Mouse (Mus musculus) heart, embryonic 13.5 days (tissue): ENCODE results near the gene Gm11042. TPM values are rescaled to one million over a fixed set of nuclear protein-coding genes. Genes with fewer than 3 reads are reported as not detected.

ENCODE experiments used
- ATAC-seq: fragments of 200-750 bp; cut with Nextera tagmentation; 2 replicates; pipeline ENCODE4 v1.8.0; 2017; ENCODE audit warnings: moderate TSS enrichment; ENCODE audit not compliant: insufficient number of reproducible peaks, low FRiP score, low TSS enrichment; ENCODE audit errors: extremely low read depth
- H3K27ac ChIP-seq: fragments of 300-500 bp; sonication (generic); replicated peaks from 2 replicates; pipeline ENCODE4 v1.5.1; 2015; ENCODE audit warnings: moderate library complexity, mild to moderate bottlenecking, inconsistent platforms
- H3K27me3 ChIP-seq: fragments of 300-500 bp; sonication (generic); replicated peaks from 2 replicates; pipeline ENCODE4 v1.6.1; 2015; ENCODE audit warnings: mild to moderate bottlenecking, inconsistent platforms
- H3K36me3 ChIP-seq: fragments of 300-500 bp; sonication (generic); 2 replicates; pipeline ENCODE4 v1.6.1; 2015; ENCODE audit warnings: mild to moderate bottlenecking, inconsistent platforms
- H3K4me1 ChIP-seq: fragments of 300-500 bp; sonication (generic); 2 replicates; pipeline ENCODE4 v1.6.1; 2015; ENCODE audit warnings: inconsistent platforms
- H3K4me2 ChIP-seq: fragments of 300-500 bp; sonication (generic); 2 replicates; pipeline ENCODE4 v1.6.1; 2015; ENCODE audit warnings: inconsistent platforms, mild to moderate bottlenecking, moderate library complexity
- H3K4me3 ChIP-seq: fragments of 300-500 bp; sonication (generic); 2 replicates; pipeline ENCODE4 v1.5.1; 2015; ENCODE audit warnings: moderate library complexity, mild to moderate bottlenecking, inconsistent platforms
- H3K9ac ChIP-seq: fragments of 300-500 bp; sonication (generic); 2 replicates; pipeline ENCODE4 v1.6.1; 2015; ENCODE audit warnings: inconsistent platforms, mild to moderate bottlenecking, moderate library complexity
- H3K9me3 ChIP-seq: fragments of 300-500 bp; sonication (generic); 2 replicates; pipeline ENCODE4 v1.6.1; 2016; ENCODE audit warnings: inconsistent platforms
- WGBS: fragments of 180-500 bp; shearing (Covaris S2); methylation state at CpG from one replicate; pipeline ENCODE4 v1.1.7; 2015; ENCODE audit warnings: mixed read lengths; 5-methylcytosine and 5-hydroxymethylcytosine counted together
- polyA plus RNA-seq: library from polyadenylated mRNA; unstranded; fragments of >200 nt; fragmentation: Nextera tagmentation; extraction: Ambion mirVana; gene quantifications from 2 replicates; pipeline ENCODE4 v1.2.1, GENCODE M21; 2015

Gene Gm11042
- polyA plus RNA-seq, 1 experiment from 2014 or later = not detected

GRCm38 (mm10) chr12:74321981-74322380 is 5.8 kb upstream of the Gm11042 start:
- no peak for ATAC-seq
- no peak overlapping the region for H3K4me3 ChIP-seq
- no peaks in the 10 kb centered on the region for H3K4me1 ChIP-seq
- no peak overlapping the region for H3K4me2 ChIP-seq
- WGBS = 65% methylated on average over 5 of the region's 5 CpGs
- 0 out of 2 replicates have a peak, but pooled peaks cover 3% of the 10 kb centered on the region for H3K27me3 ChIP-seq
- no peak overlapping the region for H3K9ac ChIP-seq
- H3K9me3 ChIP-seq = no peaks in the 10 kb centered on the region
- H3K27ac ChIP-seq = no peak overlapping the region
- no peaks in the 10 kb centered on the region for H3K36me3 ChIP-seq

- ATAC-seq = no peak
- no peak overlapping the region for H3K9ac ChIP-seq
- no peak overlapping the region for H3K27ac ChIP-seq
- no peaks in the 10 kb centered on the region for H3K4me1 ChIP-seq
- H3K9me3 ChIP-seq = no peaks in the 10 kb centered on the region
- WGBS = 17% methylated on average over 10 of the region's 10 CpGs
- H3K27me3 ChIP-seq = 0 out of 2 replicates have a peak, but pooled peaks cover 3% of the 10 kb centered on the region
- peak overlapping the region; percentile 37; the same call in 1 of the 2 replicates for H3K4me2 ChIP-seq
- H3K4me3 ChIP-seq = no peak overlapping the region
- no peaks in the 10 kb centered on the region for H3K36me3 ChIP-seq
These were observed 4.1 kb upstream of the Gm11042 start for GRCm38 (mm10) chr12:74320318-74320717.

- no peak for ATAC-seq
- WGBS = 12% methylated on average over 15 of the region's 15 CpGs
- Histone ChIP-seq H3K9me3 (no peaks in the 10 kb centered on the region), H3K4me1 (no peaks in the 10 kb centered on the region), H3K9ac (peak overlapping the region; percentile 84), H3K4me3 (peak overlapping the region; percentile 66), H3K27me3 (0 out of 2 replicates have a peak, but pooled peaks cover 3% of the 10 kb centered on the region), H3K27ac (peak overlapping the region; percentile 58; the same call in 1 of the 2 replicates), H3K4me2 (peak overlapping the region; percentile 72), H3K36me3 (no peaks in the 10 kb centered on the region)
These were observed 980 bp upstream of the Gm11042 start for GRCm38 (mm10) chr12:74316989-74317759.

- no peak overlapping the region for H3K9ac ChIP-seq
- H3K4me2 ChIP-seq = no peak overlapping the region
- 58% methylated on average over 1 of the region's 2 CpGs for WGBS
- H3K27me3 ChIP-seq = 0 out of 2 replicates have a peak, but pooled peaks cover 3% of the 10 kb centered on the region
- H3K27ac ChIP-seq = no peak overlapping the region
- no peaks in the 10 kb centered on the region for H3K9me3 ChIP-seq
- H3K4me3 ChIP-seq = no peak overlapping the region
- no peaks in the 10 kb centered on the region for H3K36me3 ChIP-seq
- no peaks in the 10 kb centered on the region for H3K4me1 ChIP-seq
- no peak for ATAC-seq
These were observed 973 bp downstream of the Gm11042 start for GRCm38 (mm10) chr12:74315221-74315620.

- Histone ChIP-seq H3K4me3 (no peak overlapping the region), H3K9ac (no peak overlapping the region), H3K4me2 (no peak overlapping the region), H3K4me1 (no peaks in the 10 kb centered on the region), H3K27me3 (no peaks in the 10 kb centered on the region), H3K27ac (no peak overlapping the region), H3K9me3 (no peaks in the 10 kb centered on the region), H3K36me3 (no peaks in the 10 kb centered on the region)
- no peak for ATAC-seq
- WGBS = 75% methylated on average over 3 of the region's 3 CpGs
These were observed 3.6 kb downstream of the Gm11042 start for GRCm38 (mm10) chr12:74312611-74313010.

GRCm38 (mm10) chr12:74303418-74304294 is 12.5 kb downstream of the Gm11042 start:
- Histone ChIP-seq H3K9me3 (no peaks in the 10 kb centered on the region), H3K4me2 (no peak overlapping the region), H3K4me3 (no peak overlapping the region), H3K27ac (no peak overlapping the region), H3K4me1 (0 out of 2 replicates have a peak, but pooled peaks cover 2% of the 10 kb centered on the region), H3K36me3 (no peaks in the 10 kb centered on the region), H3K27me3 (no peaks in the 10 kb centered on the region), H3K9ac (no peak overlapping the region)
- WGBS = 63% methylated on average over 9 of the region's 9 CpGs
- no peak for ATAC-seq

GRCm38 (mm10) chr12:74301559-74301958 is 14.6 kb downstream of the Gm11042 start:
- Histone ChIP-seq H3K36me3 (no peaks in the 10 kb centered on the region), H3K27me3 (no peaks in the 10 kb centered on the region), H3K9ac (no peak overlapping the region), H3K4me3 (no peak overlapping the region), H3K4me2 (no peak overlapping the region), H3K4me1 (0 out of 2 replicates have a peak, but pooled peaks cover 2% of the 10 kb centered on the region), H3K9me3 (no peaks in the 10 kb centered on the region), H3K27ac (no peak overlapping the region)
- 85% methylated on average over 6 of the region's 6 CpGs for WGBS
- no peak for ATAC-seq

- 0 out of 2 replicates have a peak, but pooled peaks cover 4% of the 10 kb centered on the region for H3K27me3 ChIP-seq
- no peak overlapping the region for H3K4me3 ChIP-seq
- no peak for ATAC-seq
- no peak overlapping the region for H3K27ac ChIP-seq
- H3K36me3 ChIP-seq = no peaks in the 10 kb centered on the region
- no peaks in the 10 kb centered on the region for H3K9me3 ChIP-seq
- H3K9ac ChIP-seq = no peak overlapping the region
- WGBS = 40% methylated on average over 5 of the region's 5 CpGs
- H3K4me2 ChIP-seq = no peak overlapping the region
- no peaks in the 10 kb centered on the region for H3K4me1 ChIP-seq
These were observed 19.8 kb downstream of the Gm11042 start for GRCm38 (mm10) chr12:74296374-74296773.

GRCm38 (mm10) chr12:74293624-74294023 is 22.6 kb downstream of the Gm11042 start:
- no peak overlapping the region for H3K9ac ChIP-seq
- no peak for ATAC-seq
- no peak overlapping the region for H3K27ac ChIP-seq
- H3K4me2 ChIP-seq = no peak overlapping the region
- 0 out of 2 replicates have a peak, but pooled peaks cover 4% of the 10 kb centered on the region for H3K27me3 ChIP-seq
- no peaks in the 10 kb centered on the region for H3K36me3 ChIP-seq
- no peak overlapping the region for H3K4me3 ChIP-seq
- no peaks in the 10 kb centered on the region for H3K9me3 ChIP-seq
- WGBS = 7% methylated on average over 4 of the region's 4 CpGs
- H3K4me1 ChIP-seq = no peaks in the 10 kb centered on the region

GRCm38 (mm10) chr12:74290983-74291382 is 25.2 kb downstream of the Gm11042 start:
- no peak overlapping the region for H3K27ac ChIP-seq
- no peak overlapping the region for H3K4me2 ChIP-seq
- no peaks in the 10 kb centered on the region for H3K4me1 ChIP-seq
- ATAC-seq = no peak
- 67% methylated on average over 4 of the region's 4 CpGs for WGBS
- H3K9me3 ChIP-seq = no peaks in the 10 kb centered on the region
- H3K4me3 ChIP-seq = no peak overlapping the region
- H3K36me3 ChIP-seq = no peaks in the 10 kb centered on the region
- no peak overlapping the region for H3K9ac ChIP-seq
- peaks cover 16% of the 10 kb centered on the region for H3K27me3 ChIP-seq

GRCm38 (mm10) chr12:74284685-74285054 is 31.5 kb downstream of the Gm11042 start:
- Histone ChIP-seq H3K4me3 (peak overlapping the region; percentile 55), H3K27me3 (peaks cover 49% of the 10 kb centered on the region), H3K4me1 (peaks cover 13% of the 10 kb centered on the region), H3K36me3 (no peaks in the 10 kb centered on the region), H3K4me2 (peak overlapping the region; percentile 83), H3K9me3 (no peaks in the 10 kb centered on the region), H3K27ac (no peak overlapping the region), H3K9ac (peak overlapping the region; percentile 69)
- WGBS = 4% methylated on average over 11 of the region's 11 CpGs
- ATAC-seq = no peak
